Mouse (Mus musculus): ENCODE results near the gene Fmnl2.

GRCm38 (mm10) chr2:52864635-52865034 is 7.0 kb downstream of the Fmnl2 start:
- TF ChIP-seq FLI1 (IDR thresholded peaks at IDR 0.05; ENCODE audit: low read length) (no peak), GATA1 (IDR thresholded peaks at IDR 0.05; ENCODE audit: borderline replicate concordance, low read length) (no peak)
